Mouse (Mus musculus) left cerebral cortex, adult 2 months (tissue): Measurements from ENCODE around the gene Kcp. TPM values are rescaled to one million over a fixed set of nuclear protein-coding genes. Genes with fewer than 3 reads are reported as not detected.
A peak's percentile ranks its signal among the peaks of the same experiment; 100 is the strongest.

Experiments
- DNase-seq, 2 experiments: peaks; one replicate each; pipeline ENCODE4 v3.0.0; 2021 to 2022; ENCODE audit warnings: low spot score in 2 of 2, mixed read lengths in 1 of 2; ENCODE audit errors: extremely low spot score in 1 of 2
- H3K27ac ChIP-seq: fragments of 200-600 bp; 2 replicates; pipeline ENCODE4 v1.8.1; 2022
- H3K4me3 ChIP-seq: fragments of 200-600 bp; 2 replicates; pipeline ENCODE4 v1.8.1; 2022
- CTCF ChIP-seq: fragments of 200-600 bp; IDR thresholded peaks from 2 replicates; pipeline ENCODE4 v1.8.1; 2022; ENCODE audit warnings: antibody characterized with exemption, mild to moderate bottlenecking, moderate library complexity
- intact Hi-C: fragments of 180-260 bp; cut with DNase I; formaldehyde crosslinking; loops from one replicate; pipeline ENCODE4 v1.15.1; 2025
- total RNA-seq, 2 experiments: library from RNA; stranded (reverse); gene quantifications; 2 replicates each; pipeline ENCODE4 v1.2.3; 2021

The Kcp gene
- total RNA-seq, 2 experiments from 2014 or later, result 1.1 to 2.2 TPM

- DNase-seq, result no peak
- TF ChIP-seq CTCF, result no peak
These were observed 68.0 kb downstream of the Kcp start for GRCm38 (mm10) chr6:29439789-29440188.

GRCm38 (mm10) chr6:29439251-29439650 is 68.5 kb downstream of the Kcp start:
- DNase-seq, result no peak
- Histone ChIP-seq H3K4me3 (no peak overlapping the region), H3K27ac (no peak overlapping the region)
- no peak for TF ChIP-seq CTCF
- intact Hi-C loops, result no loop called here

More at GRCm38 (mm10) chr6:29439789-29440188, 68.0 kb downstream of the Kcp start:
- Histone ChIP-seq H3K4me3 (no peak overlapping the region), H3K27ac (no peak overlapping the region)
- intact Hi-C loops, result loop anchor here (5.0 kb wide), 1 partner anchor 213 kb away; no protein-coding TSS in a partner anchor

DNA sequence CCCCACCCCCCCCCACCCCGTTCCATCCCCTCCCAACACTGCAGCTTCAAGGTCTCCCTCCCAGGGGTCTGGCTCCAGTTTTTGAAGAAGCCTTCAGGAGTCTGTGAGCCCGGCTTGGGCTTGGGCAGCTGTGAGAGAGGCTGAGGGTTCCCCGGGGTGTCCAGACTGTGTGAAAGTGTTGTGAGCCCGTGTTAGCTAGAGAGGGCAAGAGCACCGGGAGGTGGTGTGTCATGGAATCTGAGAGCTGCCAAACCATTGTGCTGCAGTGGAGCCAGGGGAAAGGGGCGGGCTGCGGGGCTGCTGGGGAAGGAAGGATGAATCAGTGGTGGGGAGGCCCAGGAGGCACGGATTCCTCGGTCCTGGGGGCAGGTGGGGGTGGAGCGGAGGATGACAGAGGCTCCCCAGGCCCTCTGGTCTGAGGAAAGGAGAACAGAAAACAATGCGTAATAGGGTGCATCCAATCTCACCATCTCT is 71.3 kb downstream of the Kcp start:
- no peak for DNase-seq
- H3K4me3 ChIP-seq, result no peak overlapping the region
- no peak for TF ChIP-seq CTCF
- intact Hi-C loops, result no loop called here
- no peak overlapping the region for H3K27ac ChIP-seq

DNA sequence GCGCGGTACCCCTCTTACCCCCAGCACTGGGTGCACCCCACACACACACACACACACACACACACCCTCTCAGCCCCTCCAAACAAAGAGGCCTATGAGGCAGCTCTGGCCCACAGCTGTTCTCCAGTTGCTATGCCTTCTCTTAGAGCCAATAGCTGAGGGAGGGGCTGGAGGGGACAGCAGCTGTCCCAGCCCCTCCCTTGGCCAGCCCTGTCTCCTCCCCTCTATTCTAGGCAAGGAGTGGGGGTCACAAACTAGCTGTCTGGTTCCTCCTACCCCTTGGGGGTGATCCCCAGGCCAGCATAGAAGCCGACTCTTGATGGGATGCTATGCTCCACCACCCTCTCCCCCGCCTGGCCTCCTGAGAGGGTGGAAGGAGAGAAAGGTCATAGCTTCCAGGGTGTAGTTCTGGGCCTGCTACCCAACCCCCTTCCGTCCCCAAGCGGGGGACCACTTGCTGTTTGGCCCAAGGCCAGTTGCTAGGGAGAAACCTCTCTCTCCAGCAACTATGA is 71.8 kb downstream of the Kcp start:
- no peak for TF ChIP-seq CTCF
- no peak for DNase-seq
- Histone ChIP-seq H3K27ac (no peak overlapping the region), H3K4me3 (no peak overlapping the region)
- intact Hi-C loops, result no loop called here

GRCm38 (mm10) chr6:29434911-29435691 is 72.7 kb downstream of the Kcp start:
- Histone ChIP-seq H3K27ac (no peak overlapping the region), H3K4me3 (no peak overlapping the region)
- intact Hi-C loops, result no loop called here
- DNase-seq, result no peak
- TF ChIP-seq CTCF, result no peak

GRCm38 (mm10) chr6:29433804-29434795 is 73.7 kb downstream of the Kcp start:
- no peak overlapping the region for H3K27ac ChIP-seq
- intact Hi-C loops, result no loop called here
- no peak for DNase-seq
- TF ChIP-seq CTCF, result no peak
- H3K4me3 ChIP-seq, result no peak overlapping the region; the same call in none of the 2 replicates

DNA sequence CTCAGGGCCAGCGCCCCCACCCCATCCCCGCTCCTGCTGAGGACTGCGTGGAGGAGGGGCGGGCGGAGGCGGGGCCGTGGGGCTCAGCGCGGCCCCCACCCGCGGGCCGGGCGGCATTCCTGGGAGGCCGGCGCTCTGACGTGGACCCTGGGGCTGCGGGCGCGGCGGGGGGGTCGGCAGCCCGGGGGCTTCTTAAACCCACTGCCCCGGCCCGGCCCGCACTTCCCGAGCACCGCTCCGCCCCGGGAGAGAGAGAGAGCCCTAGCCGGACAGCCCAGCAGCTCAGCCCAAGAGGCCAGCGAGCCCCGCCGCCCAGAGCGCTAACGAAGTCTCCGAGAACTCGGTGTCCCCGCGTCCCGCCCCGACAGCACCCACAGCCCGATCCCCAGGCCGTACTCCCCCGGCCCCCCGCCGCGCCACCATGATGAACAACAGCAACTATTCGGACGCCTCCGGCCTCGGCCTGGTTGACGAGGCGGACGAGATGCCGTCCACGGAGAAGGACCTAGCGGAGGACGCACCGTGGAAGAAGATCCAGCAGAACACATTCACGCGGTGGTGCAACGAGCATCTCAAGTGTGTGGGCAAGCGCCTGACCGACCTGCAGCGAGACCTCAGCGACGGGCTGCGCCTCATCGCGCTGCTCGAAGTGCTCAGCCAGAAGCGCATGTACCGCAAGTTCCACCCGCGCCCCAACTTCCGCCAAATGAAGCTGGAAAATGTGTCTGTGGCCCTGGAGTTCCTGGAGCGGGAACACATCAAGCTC is 74.5 kb downstream of the Kcp start, which contains the start of gene Flnc:
Gene Flnc, plus strand, starts transcription at position 219 of the 766 bp plus-strand sequence.
- TF ChIP-seq CTCF, result no peak
- DNase-seq, result no peak
- H3K27ac ChIP-seq, result no peak within 1 kb of the TSS
- H3K4me3 ChIP-seq, result peak within 1 kb of the TSS; percentile 38
- intact Hi-C loops, result no loop called here

GRCm38 (mm10) chr6:29432676-29433037 is 75.1 kb downstream of the Kcp start:
- Histone ChIP-seq H3K27ac (no peak overlapping the region), H3K4me3 (no peak overlapping the region; the same call in 1 of the 2 replicates)
- DNase-seq, result no peak
- no peak for TF ChIP-seq CTCF
- intact Hi-C loops, result no loop called here

- DNase-seq, result no peak
- no peak overlapping the region for H3K27ac ChIP-seq
- no peak overlapping the region for H3K4me3 ChIP-seq
- intact Hi-C loops, result no loop called here
- TF ChIP-seq CTCF, result no peak
These were observed 75.6 kb downstream of the Kcp start for GRCm38 (mm10) chr6:29432156-29432555.

DNA sequence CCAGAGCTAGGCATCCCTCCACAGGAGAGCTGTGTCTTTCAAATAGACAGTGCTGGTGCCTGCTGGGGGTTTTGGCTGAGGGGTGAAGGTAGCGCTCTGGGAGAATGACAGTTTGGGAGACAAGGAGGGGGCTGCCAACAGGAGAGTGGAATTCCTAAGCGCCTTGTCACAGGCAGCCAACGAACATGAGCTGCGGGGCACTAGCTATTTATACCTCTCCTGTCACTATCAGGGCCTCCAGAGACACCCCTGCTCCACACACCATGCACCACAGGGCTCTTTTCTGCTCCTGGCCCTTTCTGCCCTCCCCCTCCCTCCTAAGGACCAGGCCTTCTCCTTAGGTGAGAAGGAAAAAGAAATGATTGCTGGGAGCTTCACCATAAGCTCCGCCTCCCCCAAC is 76.3 kb downstream of the Kcp start:
- DNase-seq, result no peak
- no peak for TF ChIP-seq CTCF
- no peak overlapping the region for H3K4me3 ChIP-seq
- intact Hi-C loops, result no loop called here
- no peak overlapping the region for H3K27ac ChIP-seq
